Mouse (Mus musculus) inflammation-experienced regulatory T-cells, adult 6 months (primary cell): ENCODE results near the gene Pnpla5. TPM values are rescaled to one million over a fixed set of nuclear protein-coding genes. Genes with fewer than 3 reads are reported as not detected.
"Not testable (repeated sequence)": the region's sequence is repeated elsewhere in the genome, so short reads cannot be mapped to it uniquely, and the experiment has no call there.

ENCODE experiments used
- ATAC-seq: one replicate; pipeline ENCODE4 v1.8.0; 2017
- polyA plus RNA-seq, 3 experiments: library from polyadenylated mRNA; unstranded; fragments of 100-300 nt; shearing (Covaris generic); gene quantifications; one replicate each; pipeline ENCODE4 v1.2.1; 2017

The Pnpla5 gene
- polyA plus RNA-seq, 3 experiments from 2014 or later, result not detected

- ATAC-seq, result no peak
Observed at GRCm38 (mm10) chr15:84116466-84116865, 6.5 kb downstream of the Pnpla5 start.

- no peak for ATAC-seq
Observed at GRCm38 (mm10) chr15:84115727-84116126, 7.2 kb downstream of the Pnpla5 start.

- no peak for ATAC-seq
Observed at GRCm38 (mm10) chr15:84113873-84114272, 9.1 kb downstream of the Pnpla5 start.

GRCm38 (mm10) chr15:84108899-84109298, 14.1 kb downstream of the Pnpla5 start:
- ATAC-seq, result no peak

GRCm38 (mm10) chr15:84105924-84106500, 17.0 kb downstream of the Pnpla5 start:
- ATAC-seq, result no peak

GRCm38 (mm10) chr15:84105105-84105923, 17.7 kb downstream of the Pnpla5 start, which contains the start of gene Sult4a1:
Gene Sult4a1 (minus strand): TSS chr15:84105754.
- no peak for ATAC-seq

- ATAC-seq, result no peak
Observed at GRCm38 (mm10) chr15:84104626-84105025, 18.3 kb downstream of the Pnpla5 start.

- ATAC-seq, result not testable (repeated sequence)
Observed at GRCm38 (mm10) chr15:84097536-84097935, 25.4 kb downstream of the Pnpla5 start.

- ATAC-seq, result no peak
Observed at GRCm38 (mm10) chr15:84096051-84096450, 26.9 kb downstream of the Pnpla5 start.

GRCm38 (mm10) chr15:84094921-84095320, 28.1 kb downstream of the Pnpla5 start:
- ATAC-seq, result no peak

- ATAC-seq, result no peak
Observed at GRCm38 (mm10) chr15:84086775-84087174, 36.2 kb downstream of the Pnpla5 start.

- no peak for ATAC-seq
Observed at GRCm38 (mm10) chr15:84086364-84086763, 36.6 kb downstream of the Pnpla5 start.

- no peak for ATAC-seq
Observed at GRCm38 (mm10) chr15:84080069-84080468, 42.9 kb downstream of the Pnpla5 start.

GRCm38 (mm10) chr15:84079519-84079918, 43.5 kb downstream of the Pnpla5 start:
- no peak for ATAC-seq

GRCm38 (mm10) chr15:84078667-84079066, 44.3 kb downstream of the Pnpla5 start:
- ATAC-seq, result no peak

- no peak for ATAC-seq
Observed at GRCm38 (mm10) chr15:84077151-84077550, 45.8 kb downstream of the Pnpla5 start.

GRCm38 (mm10) chr15:84074705-84075185, 48.2 kb downstream of the Pnpla5 start:
- no peak for ATAC-seq

- ATAC-seq, result no peak
Observed at GRCm38 (mm10) chr15:84073911-84074704, 48.9 kb downstream of the Pnpla5 start.

- no peak for ATAC-seq
Observed at GRCm38 (mm10) chr15:84073058-84073457, 49.9 kb downstream of the Pnpla5 start.

- no peak for ATAC-seq
Observed at GRCm38 (mm10) chr15:84072226-84072625, 50.7 kb downstream of the Pnpla5 start.

- no peak for ATAC-seq
Observed at GRCm38 (mm10) chr15:84070116-84070676, 52.8 kb downstream of the Pnpla5 start.

- ATAC-seq, result no peak
Observed at GRCm38 (mm10) chr15:84069455-84070050, 53.4 kb downstream of the Pnpla5 start.
